Mouse (Mus musculus): ENCODE measurements around the gene Gsx2.

Gene Gsx2

GRCm38 (mm10) chr5:75075383-75075941 is at the start of gene Gsx2:
Gene Gsx2 (plus strand): TSS chr5:75075601.
- no peak for DNase-seq

- no peak for DNase-seq
Measured at GRCm38 (mm10) chr5:75035475-75035874, 39.9 kb upstream of the Gsx2 start.

- no peak for DNase-seq
Measured at GRCm38 (mm10) chr5:75039307-75039706, 36.1 kb upstream of the Gsx2 start.

- DNase-seq: no peak
Measured at GRCm38 (mm10) chr5:75043011-75043445, 32.4 kb upstream of the Gsx2 start.

GRCm38 (mm10) chr5:75043621-75044301 is 31.6 kb upstream of the Gsx2 start:
- DNase-seq: peak in 1 of 2 experiments; percentile 32

DNA sequence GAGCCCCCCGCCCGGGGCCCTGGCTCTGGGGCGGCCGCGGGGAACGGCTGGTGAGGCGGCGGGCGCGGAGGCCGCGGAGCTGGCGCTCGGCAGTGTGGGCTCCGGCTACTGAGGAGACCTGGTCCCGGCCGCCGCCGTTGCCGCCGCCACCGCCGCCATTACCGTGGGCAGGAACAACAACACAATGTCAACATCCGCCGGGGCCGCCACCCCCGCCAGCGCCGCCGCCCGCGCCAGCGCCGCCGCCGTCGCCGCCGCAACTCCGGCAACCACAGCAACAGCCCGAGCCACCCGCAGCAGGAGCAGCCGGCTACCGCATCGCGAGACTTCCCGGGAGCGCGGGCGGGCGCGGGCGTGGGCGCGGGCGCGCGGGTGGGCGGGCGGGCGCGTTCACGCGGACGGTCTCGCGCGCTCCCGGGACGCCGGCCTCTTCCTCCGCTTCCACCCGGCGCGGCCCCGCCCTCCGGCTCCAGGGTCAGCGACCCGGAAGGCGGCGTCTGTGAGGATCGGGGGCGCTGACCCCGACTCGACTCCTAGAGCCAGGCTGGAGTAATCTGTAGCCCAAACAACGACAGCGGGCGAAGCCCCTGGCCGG is 31.0 kb upstream of the Gsx2 start, which contains the start of gene Chic2:
TSS of gene Chic2 (minus strand) at position 465 of the 595 bp plus-strand sequence.
- DNase-seq: peak; percentile 88 to 90

- peak in 1 of 2 experiments; percentile 37 for DNase-seq
Measured at GRCm38 (mm10) chr5:75045371-75045770, 30.0 kb upstream of the Gsx2 start.

- peak; percentile 60 to 75 for DNase-seq
Measured at GRCm38 (mm10) chr5:75046681-75047321, 28.6 kb upstream of the Gsx2 start.

DNA sequence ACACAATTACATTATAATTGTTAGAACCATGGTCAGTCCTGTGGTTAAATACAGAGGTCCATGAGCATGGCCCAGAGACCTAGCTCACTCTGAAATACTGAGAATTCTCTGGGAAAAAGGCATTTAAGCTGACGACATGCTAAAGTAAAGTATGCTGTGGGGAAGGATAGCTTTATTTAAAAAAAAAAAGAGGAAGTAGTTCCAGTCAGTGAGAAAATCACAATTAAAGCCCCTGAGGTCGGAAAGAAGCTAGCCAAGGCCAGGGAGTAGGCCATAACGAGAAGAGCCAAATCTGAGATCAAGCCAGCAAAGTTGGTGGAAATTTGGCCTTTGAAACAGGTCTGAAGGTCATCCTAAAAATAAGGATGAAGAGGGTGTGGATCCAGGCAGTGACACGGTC is 24.3 kb upstream of the Gsx2 start:
- no peak for DNase-seq

- DNase-seq: no peak
Measured at GRCm38 (mm10) chr5:75063177-75063576, 12.2 kb upstream of the Gsx2 start.

DNA sequence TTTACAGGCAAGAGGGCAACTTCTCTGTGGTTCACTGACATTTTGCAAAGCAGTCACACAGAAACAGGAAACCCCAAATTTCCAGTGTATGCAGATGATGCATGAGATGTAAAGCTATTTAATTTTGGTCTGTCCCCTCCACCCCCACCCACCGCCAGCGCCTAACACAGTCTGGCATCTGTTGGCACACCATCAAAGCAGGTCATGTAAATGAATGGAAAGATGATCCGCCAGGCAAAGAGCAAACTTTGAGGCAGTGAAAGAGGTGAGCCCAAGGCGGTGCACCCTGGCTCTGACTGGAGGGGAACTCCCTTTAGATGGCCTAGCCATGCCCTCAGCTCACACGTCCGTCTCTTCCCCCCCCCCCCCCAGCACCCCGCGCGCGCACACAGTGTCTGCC is 8.7 kb upstream of the Gsx2 start:
- no peak for DNase-seq

DNA sequence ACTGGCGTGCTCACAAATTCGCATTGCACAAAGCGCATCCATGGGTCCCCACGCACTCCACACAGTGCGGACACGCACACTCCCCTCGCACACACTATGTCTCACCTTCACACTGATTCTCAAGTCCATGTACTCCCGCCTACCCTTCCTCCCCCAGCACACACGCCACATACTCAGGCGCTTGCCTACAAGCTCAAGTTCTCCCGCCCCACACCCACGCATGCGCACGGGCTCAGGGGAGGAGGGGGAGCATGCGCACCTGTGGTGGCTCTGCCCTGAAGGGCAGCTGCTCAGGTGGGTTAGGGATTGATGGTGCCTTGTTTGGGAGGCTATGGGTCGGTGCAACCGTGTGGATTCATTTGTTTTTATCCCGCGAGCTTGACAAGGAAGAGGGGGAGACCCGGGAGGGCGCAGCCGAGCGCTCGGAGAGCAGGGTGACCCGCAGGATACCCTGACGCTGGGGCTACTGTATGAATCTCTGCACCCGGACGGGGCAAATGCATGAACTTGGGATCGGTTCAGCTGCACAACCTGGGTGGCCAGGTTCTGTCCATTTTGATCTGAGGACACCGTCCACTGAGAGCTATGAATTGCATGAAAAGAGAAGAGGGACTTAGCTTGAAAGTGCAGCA is 8.2 kb upstream of the Gsx2 start:
- DNase-seq: peak; percentile 34 to 36

GRCm38 (mm10) chr5:75070132-75070531 is 5.3 kb upstream of the Gsx2 start:
- no peak for DNase-seq

GRCm38 (mm10) chr5:75070656-75071375 is 4.6 kb upstream of the Gsx2 start:
- no peak for DNase-seq

- no peak for DNase-seq
Measured at GRCm38 (mm10) chr5:75071951-75072350, 3.5 kb upstream of the Gsx2 start.

- DNase-seq: no peak
Measured at GRCm38 (mm10) chr5:75072532-75072931, 2.9 kb upstream of the Gsx2 start.

DNA sequence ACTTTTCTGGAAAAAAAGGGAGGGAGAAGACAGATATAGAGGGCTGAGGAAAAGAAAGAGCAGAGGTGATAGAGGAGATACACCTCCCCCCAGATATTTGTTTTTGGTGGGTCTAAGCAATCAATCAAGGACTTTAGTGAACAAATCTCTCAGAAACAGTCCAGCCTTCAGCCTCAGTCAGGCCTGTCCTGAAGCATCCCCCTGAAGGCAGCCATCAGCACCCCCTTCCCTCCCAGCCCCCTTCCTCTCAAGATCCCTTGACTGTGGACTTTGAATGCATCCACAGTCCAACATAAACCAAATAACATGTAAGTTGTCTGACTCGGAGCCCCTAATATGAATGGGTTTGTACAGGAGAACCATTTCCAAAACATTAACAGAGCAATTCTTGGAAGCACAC is 2.2 kb upstream of the Gsx2 start:
- DNase-seq: no peak

GRCm38 (mm10) chr5:75073684-75074083 is 1.7 kb upstream of the Gsx2 start:
- DNase-seq: no peak

DNA sequence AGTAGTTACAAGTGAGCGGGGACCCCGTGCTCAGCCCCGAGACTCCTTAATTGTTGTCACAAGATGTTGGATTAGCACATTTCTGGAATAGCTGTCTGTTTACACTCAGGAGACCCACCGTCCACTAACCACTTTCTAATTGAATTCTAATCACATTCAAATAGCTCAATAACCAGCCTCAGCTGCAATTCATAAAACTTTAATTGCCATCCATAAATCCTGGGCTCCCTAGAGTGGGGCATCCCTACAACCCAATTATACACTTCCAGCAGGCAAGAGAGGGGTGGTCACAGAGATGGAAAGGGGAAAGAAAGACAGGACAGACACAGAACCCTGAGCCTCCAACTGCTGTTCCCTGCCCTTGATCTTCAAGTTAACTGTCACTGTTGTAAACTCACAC is 1.3 kb upstream of the Gsx2 start:
- no peak for DNase-seq

- DNase-seq: no peak
Measured at GRCm38 (mm10) chr5:75074537-75075382, 641 bp upstream of the Gsx2 start.

DNA sequence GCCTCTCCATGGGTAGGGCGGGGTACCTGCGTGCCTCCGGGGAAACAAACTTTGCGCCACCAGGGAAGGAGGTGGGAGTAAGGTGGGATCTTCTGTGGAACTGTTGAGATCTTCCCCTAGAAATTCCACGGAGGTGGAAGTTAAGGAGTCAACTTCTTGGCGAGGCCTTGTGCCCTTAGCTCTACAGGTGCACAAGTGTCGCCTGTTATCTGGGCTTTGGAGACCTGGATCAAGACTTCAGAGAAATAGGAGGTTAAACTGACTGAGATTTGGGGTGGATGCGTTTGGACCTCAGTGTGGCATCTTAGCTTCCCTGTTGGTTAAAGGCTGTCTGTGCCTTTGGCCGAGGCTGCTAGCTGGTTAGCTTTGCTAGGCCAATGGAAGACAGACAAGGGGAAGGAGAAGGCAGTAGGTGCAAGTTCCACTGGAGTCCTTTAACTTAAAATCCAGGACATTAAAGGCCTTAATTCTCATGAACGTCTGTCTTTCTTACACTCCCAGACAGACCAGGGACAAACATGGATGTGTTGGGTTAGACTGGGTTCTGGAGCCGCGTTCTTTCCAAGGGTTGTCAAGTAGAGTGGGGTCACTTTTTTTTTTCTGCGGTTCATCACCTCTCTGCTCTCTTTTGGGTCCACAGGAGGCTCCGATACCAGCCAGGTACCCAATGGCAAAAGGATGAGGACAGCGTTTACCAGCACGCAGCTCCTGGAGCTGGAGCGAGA is 1.1 kb downstream of the Gsx2 start:
- DNase-seq: no peak

All from lung, adult 18-20 months (tissue).